Mouse (Mus musculus): ENCODE results near the gene Gpatch8. TPM values are rescaled to one million over a fixed set of nuclear protein-coding genes. Genes with fewer than 3 reads are reported as not detected.

Gene Gpatch8
- polyA plus RNA-seq, 2 experiments = 38.2 to 43.0 TPM

DNA sequence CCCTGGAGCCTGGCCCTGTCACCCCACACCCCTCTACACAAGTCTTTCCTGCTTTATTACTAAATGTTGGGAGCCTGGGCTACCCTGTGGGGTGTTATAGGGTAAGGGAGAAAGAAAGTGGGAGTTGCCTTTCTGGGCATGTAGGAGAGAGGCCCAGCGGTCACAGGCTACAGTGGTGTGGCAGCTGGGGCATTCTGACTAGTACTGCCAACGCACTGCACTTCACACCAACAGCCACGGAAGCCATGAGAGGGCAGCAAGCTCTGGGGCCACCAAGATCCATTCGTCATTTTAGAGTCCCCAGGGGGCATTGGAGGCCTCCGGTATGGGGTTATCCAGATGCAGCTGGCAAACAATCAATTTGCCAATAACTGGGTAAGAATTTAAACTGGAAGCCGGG lies 114.1 kb downstream of the Gpatch8 start:
- DNase-seq (ENCODE audit: low spot score) = no peak
- H3K9me3 ChIP-seq (ENCODE audit: control insufficient read depth, low read length) = no peaks in the 10 kb centered on the region
- H3K27me3 ChIP-seq (ENCODE audit: control insufficient read depth, insufficient read depth, low read length) = peaks cover 4% of the 10 kb centered on the region; the same call in 1 of the 2 replicates
- H3K4me3 ChIP-seq (replicated peaks; ENCODE audit: low read length) = no peak overlapping the region
- H3K36me3 ChIP-seq (ENCODE audit: control insufficient read depth, insufficient read depth, low read length) = peaks cover 67% of the 10 kb centered on the region
- no peak for TF ChIP-seq POLR2A (IDR thresholded peaks at IDR 0.05; ENCODE audit: borderline replicate concordance, extremely low read depth, insufficient read depth, insufficient read length)
- H3K9ac ChIP-seq (ENCODE audit: low read depth, low read length, severe bottlenecking) = no peak overlapping the region
- 74% methylated on average over 6 of the region's 6 CpGs for WGBS
- H3K27ac ChIP-seq (replicated peaks; ENCODE audit: low read depth, low read length) = no peak overlapping the region
- peaks cover 28% of the 10 kb centered on the region for H3K4me1 ChIP-seq (ENCODE audit: control insufficient read depth, insufficient read depth, low read length)
- H3K4me2 ChIP-seq (replicated peaks; ENCODE audit: low read depth, low read length, severe bottlenecking) = no peak overlapping the region
- no peak for ATAC-seq (ENCODE audit: low FRiP score, low read depth)

DNA sequence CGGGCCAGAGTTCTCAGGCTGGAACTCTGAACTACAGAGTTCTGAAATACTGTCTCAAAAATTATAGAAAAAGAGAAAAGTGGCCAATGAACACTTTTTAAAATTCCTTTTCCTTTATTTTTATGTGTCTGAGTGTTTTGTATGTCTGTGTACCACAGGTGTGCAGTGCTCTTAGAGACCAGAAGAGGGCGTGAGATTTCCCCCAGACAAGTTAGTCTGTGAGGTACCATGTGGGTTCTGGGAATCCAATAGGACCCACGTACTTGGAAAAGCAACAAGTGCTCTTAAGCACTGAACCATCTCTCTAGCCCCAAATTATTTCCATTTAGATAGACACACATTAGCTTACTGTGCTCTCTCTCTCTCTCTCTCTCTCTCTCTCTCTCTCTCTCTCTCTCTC lies 114.8 kb downstream of the Gpatch8 start:
- no peak overlapping the region for H3K9ac ChIP-seq (ENCODE audit: low read depth, low read length, severe bottlenecking)
- peaks cover 4% of the 10 kb centered on the region; the same call in 1 of the 2 replicates for H3K27me3 ChIP-seq (ENCODE audit: control insufficient read depth, insufficient read depth, low read length)
- 81% methylated on average over 3 of the region's 3 CpGs for WGBS
- H3K36me3 ChIP-seq (ENCODE audit: control insufficient read depth, insufficient read depth, low read length) = peaks cover 72% of the 10 kb centered on the region
- H3K27ac ChIP-seq (replicated peaks; ENCODE audit: low read depth, low read length) = no peak overlapping the region
- no peak overlapping the region for H3K4me3 ChIP-seq (replicated peaks; ENCODE audit: low read length)
- H3K4me1 ChIP-seq (ENCODE audit: control insufficient read depth, insufficient read depth, low read length) = peaks cover 28% of the 10 kb centered on the region
- TF ChIP-seq POLR2A (IDR thresholded peaks at IDR 0.05; ENCODE audit: borderline replicate concordance, extremely low read depth, insufficient read depth, insufficient read length) = no peak
- DNase-seq (ENCODE audit: low spot score) (no peak), ATAC-seq (ENCODE audit: low FRiP score, low read depth) (no peak)
- H3K4me2 ChIP-seq (replicated peaks; ENCODE audit: low read depth, low read length, severe bottlenecking) = no peak overlapping the region
- H3K9me3 ChIP-seq (ENCODE audit: control insufficient read depth, low read length) = no peaks in the 10 kb centered on the region

DNA sequence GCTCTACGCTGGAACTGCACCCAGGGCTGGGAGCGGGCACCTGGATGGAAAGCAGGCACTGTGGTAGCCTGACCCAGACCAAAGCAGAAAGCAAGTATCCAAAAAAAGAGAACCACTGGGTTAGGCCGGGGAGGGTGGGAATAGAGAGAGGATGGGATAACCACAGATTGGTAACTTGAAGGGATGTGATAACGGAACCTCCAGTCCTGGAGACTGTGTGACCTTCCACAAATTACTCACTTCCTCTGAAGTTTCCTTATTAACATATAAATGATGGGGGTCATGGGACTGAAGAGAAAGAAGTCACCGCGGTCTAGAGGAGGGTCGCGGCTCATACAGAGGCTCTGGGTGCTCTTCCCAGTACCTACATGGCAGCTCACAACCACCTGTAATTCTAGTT lies 115.9 kb downstream of the Gpatch8 start:
- ATAC-seq (ENCODE audit: low FRiP score, low read depth) = no peak
- WGBS = 92% methylated on average over 8 of the region's 8 CpGs
- peaks cover 4% of the 10 kb centered on the region; the same call in 1 of the 2 replicates for H3K27me3 ChIP-seq (ENCODE audit: control insufficient read depth, insufficient read depth, low read length)
- H3K4me1 ChIP-seq (ENCODE audit: control insufficient read depth, insufficient read depth, low read length) = peaks cover 17% of the 10 kb centered on the region
- no peak overlapping the region for H3K4me2 ChIP-seq (replicated peaks; ENCODE audit: low read depth, low read length, severe bottlenecking)
- no peak for DNase-seq (ENCODE audit: low spot score)
- TF ChIP-seq POLR2A (IDR thresholded peaks at IDR 0.05; ENCODE audit: borderline replicate concordance, extremely low read depth, insufficient read depth, insufficient read length) = no peak
- no peaks in the 10 kb centered on the region for H3K9me3 ChIP-seq (ENCODE audit: control insufficient read depth, low read length)
- no peak overlapping the region for H3K9ac ChIP-seq (ENCODE audit: low read depth, low read length, severe bottlenecking)
- H3K36me3 ChIP-seq (ENCODE audit: control insufficient read depth, insufficient read depth, low read length) = peaks cover 84% of the 10 kb centered on the region
- H3K4me3 ChIP-seq (replicated peaks; ENCODE audit: low read length) = no peak overlapping the region
- H3K27ac ChIP-seq (replicated peaks; ENCODE audit: low read depth, low read length) = no peak overlapping the region

DNA sequence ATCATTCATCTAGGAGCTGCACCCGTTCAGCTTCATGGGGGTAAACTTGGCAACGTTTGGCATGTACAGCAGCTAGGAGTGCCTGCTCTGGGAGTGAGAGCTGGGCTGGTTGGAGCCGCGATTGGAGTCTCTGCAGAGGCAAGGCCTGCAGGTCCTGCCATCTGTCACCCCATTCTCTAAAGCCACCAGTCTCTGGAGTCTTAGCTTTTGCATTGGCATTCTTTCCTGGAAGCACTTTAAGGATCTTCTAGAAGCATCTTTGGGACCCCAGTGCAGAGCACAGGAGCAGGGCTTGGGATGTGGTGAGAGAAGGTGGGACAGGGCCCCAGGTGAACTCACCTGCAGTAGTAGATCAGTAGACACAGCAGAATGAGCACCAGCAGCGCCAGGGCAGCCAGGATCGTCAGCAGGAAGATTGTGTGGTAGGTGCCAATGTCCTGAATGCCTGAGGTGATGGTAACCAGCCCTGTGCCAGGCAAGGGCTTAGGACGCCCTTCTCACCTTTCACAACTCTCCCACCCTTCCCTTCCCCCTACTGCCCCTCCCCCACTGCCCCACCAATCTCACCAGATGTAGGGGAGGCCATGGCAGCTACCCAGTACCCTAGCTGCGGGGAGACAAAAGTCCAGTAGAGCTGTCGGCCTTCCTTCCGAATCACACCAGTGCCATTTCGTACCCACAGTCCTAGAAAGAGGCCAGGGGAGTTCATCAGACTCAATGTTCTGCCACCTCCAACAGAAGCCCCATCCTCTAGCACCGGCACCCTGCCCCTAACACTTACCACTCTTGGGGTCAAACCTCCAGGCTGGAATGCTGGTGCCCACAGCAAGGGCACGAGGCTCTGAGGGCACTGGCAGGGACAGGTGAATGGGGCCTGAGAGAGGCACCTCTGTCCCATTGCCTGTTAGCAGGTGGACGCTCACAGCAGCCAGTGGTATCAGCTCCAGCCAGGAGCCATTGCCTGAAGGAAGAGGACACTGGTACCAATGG lies 116.8 kb downstream of the Gpatch8 start:
- TF ChIP-seq POLR2A (IDR thresholded peaks at IDR 0.05; ENCODE audit: borderline replicate concordance, extremely low read depth, insufficient read depth, insufficient read length) = no peak
- ATAC-seq (ENCODE audit: low FRiP score, low read depth) (no peak), DNase-seq (ENCODE audit: low spot score) (no peak)
- peaks cover 4% of the 10 kb centered on the region; the same call in 1 of the 2 replicates for H3K27me3 ChIP-seq (ENCODE audit: control insufficient read depth, insufficient read depth, low read length)
- 75% methylated on average over 14 of the region's 14 CpGs for WGBS
- no peak overlapping the region for H3K4me2 ChIP-seq (replicated peaks; ENCODE audit: low read depth, low read length, severe bottlenecking)
- H3K27ac ChIP-seq (replicated peaks; ENCODE audit: low read depth, low read length) = no peak overlapping the region
- H3K4me3 ChIP-seq (replicated peaks; ENCODE audit: low read length) = no peak overlapping the region
- H3K9me3 ChIP-seq (ENCODE audit: control insufficient read depth, low read length) = no peaks in the 10 kb centered on the region
- peaks cover 11% of the 10 kb centered on the region for H3K4me1 ChIP-seq (ENCODE audit: control insufficient read depth, insufficient read depth, low read length)
- no peak overlapping the region for H3K9ac ChIP-seq (ENCODE audit: low read depth, low read length, severe bottlenecking)
- peaks cover 92% of the 10 kb centered on the region for H3K36me3 ChIP-seq (ENCODE audit: control insufficient read depth, insufficient read depth, low read length)

DNA sequence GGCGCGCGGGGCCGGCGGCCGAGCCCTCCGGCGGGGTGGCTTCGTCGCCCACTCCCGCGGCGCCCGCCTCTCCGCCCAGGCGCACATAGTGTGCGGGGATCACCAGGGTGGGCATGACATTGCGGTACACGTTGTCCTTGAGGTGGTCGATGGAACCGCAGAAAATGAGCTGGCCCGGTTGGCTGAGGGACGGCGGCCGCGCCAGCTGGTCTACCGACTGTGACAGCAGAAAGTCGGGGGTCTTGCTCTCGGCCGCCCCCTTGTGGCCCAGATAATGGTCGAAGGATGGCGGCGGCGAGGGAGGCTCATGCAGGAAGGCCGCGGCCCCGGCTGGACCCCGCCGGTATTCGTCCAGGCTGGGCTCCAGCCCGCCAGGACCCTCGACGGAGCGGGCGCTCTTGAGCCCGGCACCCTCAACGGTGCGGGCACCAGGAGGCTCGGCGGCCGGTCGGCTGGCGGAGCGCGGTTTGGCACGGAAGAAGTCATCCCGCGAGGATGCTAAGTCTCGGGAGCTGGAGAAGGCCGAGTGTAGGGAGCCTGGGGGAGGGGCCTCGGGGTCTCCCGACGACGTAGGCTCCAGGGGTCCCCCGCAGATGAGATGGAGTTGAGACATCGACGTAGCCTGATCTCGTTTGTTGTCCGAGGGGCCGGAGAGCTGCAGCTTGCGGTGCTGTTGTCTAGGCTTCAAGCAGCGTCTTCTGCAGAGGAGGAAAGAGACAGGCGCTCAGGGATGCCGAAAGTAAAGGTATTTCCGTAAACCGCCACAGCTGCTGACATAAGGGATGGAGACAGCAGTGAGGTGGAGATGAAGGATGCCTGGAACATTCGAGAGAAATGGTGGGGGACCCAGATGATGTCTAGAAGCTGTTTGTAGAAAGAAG lies 117.7 kb downstream of the Gpatch8 start:
- ATAC-seq (ENCODE audit: low FRiP score, low read depth) (peak; percentile 31), DNase-seq (ENCODE audit: low spot score) (peak; percentile 83)
- H3K27me3 ChIP-seq (ENCODE audit: control insufficient read depth, insufficient read depth, low read length) = peaks cover 4% of the 10 kb centered on the region; the same call in 1 of the 2 replicates
- 11% methylated on average over 71 of the region's 77 CpGs for WGBS
- H3K4me2 ChIP-seq (replicated peaks; ENCODE audit: low read depth, low read length, severe bottlenecking) = peak overlapping the region; percentile 80
- no peak for TF ChIP-seq POLR2A (IDR thresholded peaks at IDR 0.05; ENCODE audit: borderline replicate concordance, extremely low read depth, insufficient read depth, insufficient read length)
- peaks cover 11% of the 10 kb centered on the region for H3K4me1 ChIP-seq (ENCODE audit: control insufficient read depth, insufficient read depth, low read length)
- peaks cover 94% of the 10 kb centered on the region for H3K36me3 ChIP-seq (ENCODE audit: control insufficient read depth, insufficient read depth, low read length)
- peak overlapping the region; percentile 52; the same call in 1 of the 2 replicates for H3K9ac ChIP-seq (ENCODE audit: low read depth, low read length, severe bottlenecking)
- peak overlapping the region; percentile 38 for H3K4me3 ChIP-seq (replicated peaks; ENCODE audit: low read length)
- H3K27ac ChIP-seq (replicated peaks; ENCODE audit: low read depth, low read length) = no peak overlapping the region
- H3K9me3 ChIP-seq (ENCODE audit: control insufficient read depth, low read length) = no peaks in the 10 kb centered on the region

All from limb, embryonic 14.5 days (tissue).